Mouse (Mus musculus) left cerebral cortex, adult 18-20 months (tissue): ENCODE measurements around the gene Nxn. TPM values are rescaled to one million over a fixed set of nuclear protein-coding genes. Genes with fewer than 3 reads are reported as not detected.
A peak's percentile ranks its signal among the peaks of the same experiment; 100 is the strongest.

ENCODE experiments used
- DNase-seq, 2 experiments: peaks; one replicate each; pipeline ENCODE4 v3.0.0; 2021 to 2022; ENCODE audit warnings: low spot score in 2 of 2, mixed read lengths in 1 of 2
- total RNA-seq, 2 experiments: library from RNA; stranded (reverse); gene quantifications; 2 replicates each; pipeline ENCODE4 v1.2.3; 2021

Nxn gene
- total RNA-seq, 2 experiments from 2014 or later: 8.7 to 11.9 TPM

DNA sequence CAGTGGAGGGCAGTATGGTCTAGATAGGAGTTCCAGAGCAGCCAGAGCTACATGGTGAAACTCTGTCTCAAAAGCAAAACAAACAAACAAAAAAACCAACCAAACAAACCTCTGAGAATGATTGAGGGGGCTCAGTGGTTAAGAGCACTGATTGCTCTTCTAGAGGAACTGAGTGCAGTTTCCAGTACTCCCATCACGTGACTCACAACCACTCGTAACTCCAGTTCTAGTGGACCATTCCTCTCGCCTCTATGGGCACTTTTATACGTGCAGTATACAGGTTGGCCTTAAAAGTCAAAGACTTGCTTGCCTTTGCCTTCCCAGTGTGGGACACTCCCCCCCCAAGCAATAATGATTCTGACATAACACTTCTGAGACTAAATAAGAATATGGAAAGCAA lies 6.2 kb upstream of the Nxn start:
- no peak for DNase-seq

DNA sequence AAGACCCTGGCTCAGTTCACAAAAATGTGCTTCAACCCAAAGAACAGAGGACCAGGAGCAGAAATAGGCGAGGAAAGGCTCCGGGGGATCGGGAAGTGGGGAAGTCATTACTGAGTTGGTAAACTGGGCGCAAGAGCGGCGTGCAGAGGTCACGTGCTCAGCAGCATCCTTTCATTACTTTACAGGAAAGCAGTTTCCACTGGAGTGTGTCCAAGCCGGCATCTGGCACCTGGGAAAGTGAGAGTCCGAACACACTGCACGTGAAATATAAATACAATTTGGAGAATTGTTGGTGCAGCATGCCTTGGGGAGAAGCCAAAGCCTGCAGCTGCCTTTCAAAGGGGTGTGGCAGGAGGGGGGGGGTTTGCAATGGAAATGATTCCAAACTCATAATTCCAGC lies 2.5 kb upstream of the Nxn start:
- DNase-seq: no peak

DNA sequence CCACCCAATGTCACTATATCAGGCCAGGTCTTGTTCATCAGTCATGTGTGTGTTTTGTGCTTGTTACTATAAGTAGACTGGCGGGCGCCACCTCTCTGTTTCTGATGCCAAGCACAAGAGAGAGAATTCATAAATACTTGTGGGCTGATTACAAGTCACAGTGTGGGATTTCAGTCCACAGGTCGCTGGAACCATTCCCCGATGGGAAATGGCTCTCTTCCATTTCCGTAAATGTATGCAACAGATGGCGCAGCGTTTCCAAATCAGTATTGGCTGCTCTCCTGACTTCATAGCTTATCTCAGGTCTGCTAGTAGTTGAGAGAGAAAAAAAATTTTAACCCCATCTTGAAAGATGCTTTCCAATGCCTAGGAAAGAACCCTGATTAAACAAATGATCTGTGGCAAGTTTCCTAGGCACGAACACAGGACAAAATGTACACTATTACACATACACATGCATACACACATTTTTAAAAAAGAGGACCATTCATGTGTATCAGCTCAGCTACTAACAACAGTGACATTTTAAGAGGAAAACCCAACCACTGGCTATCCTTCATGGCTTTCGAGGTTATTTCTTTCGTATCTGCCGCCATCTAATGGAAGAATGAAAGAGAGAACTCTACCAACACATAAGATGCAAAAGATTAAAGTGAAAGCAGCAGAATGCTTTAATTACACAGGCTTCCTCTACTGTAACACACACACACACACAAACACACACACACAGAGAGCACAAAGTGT lies 819 bp upstream of the Nxn start:
- no peak for DNase-seq

DNA sequence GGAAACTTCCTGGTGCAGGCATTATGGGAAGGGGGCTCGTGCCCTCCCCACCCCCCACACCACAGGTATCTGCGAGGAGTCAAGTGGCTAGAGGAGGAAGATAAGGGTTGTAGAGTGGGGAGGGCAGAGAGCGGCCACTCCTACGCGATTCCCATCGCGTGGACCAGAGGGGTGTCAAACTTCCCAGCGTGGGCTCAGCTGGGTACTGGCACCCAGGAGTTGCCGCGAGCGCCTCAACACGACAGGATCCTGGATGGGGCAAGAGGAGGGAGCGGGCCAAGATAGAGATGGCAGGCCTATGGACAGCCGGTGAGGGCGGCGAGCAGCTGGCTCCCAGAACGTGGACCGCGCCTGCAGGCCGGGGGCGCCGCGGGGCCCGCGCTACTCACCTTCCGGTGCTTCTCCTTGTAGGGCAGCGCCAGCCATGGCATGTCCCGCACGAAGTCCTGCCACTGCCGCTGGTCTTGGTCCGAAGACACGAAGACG lies 585 bp downstream of the Nxn start:
- no peak for DNase-seq

DNA sequence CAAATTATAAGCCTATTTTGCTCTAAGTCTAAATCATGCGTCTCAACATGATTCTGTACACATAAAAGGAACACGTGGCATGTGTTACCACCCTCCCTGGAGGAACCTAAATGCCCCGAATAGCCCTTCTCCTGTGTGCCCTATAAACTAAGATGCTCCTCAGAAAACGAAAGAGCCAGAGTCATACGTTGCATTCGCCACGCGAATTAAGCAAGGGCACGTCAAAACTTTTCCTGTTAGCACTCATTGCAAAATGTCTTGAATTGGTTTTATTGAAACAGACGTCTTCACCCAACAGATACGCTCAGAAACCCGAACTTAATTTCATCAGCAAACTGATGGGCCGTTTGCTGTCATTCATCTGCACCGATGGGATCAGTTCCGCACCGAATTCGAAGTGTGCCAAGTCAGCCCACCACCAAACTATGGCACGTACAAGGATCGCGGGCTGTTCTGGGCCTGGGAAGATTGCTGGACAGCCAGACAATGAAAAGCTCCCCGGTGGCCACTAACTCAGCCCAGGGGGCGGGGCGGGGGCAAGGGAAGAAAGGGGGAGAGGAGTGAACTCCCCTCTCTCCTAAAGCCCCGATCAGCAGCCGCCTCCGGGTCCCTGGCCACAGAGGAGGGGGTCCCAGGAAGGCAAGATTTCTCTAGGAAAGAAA lies 1.2 kb downstream of the Nxn start:
- DNase-seq: no peak

DNA sequence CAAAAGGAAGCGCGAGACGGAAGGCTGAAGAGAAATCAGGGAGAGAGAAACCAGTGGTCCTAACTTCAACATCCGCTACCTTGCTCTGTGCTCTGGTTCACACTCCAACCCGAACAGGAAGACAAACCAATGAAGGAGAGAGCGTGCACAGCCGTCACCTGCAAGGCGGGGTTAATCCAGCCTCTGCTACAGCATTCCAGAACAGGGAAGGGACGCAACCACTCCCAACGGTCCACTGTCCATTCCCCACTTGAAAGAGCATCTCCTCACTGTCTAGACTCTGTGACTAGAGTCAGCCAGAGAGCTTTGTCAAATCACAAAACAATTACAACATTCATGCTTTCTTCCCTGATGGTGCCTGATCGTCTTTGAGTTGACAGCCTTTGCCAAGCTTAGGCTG lies 5.9 kb downstream of the Nxn start:
- DNase-seq: no peak

DNA sequence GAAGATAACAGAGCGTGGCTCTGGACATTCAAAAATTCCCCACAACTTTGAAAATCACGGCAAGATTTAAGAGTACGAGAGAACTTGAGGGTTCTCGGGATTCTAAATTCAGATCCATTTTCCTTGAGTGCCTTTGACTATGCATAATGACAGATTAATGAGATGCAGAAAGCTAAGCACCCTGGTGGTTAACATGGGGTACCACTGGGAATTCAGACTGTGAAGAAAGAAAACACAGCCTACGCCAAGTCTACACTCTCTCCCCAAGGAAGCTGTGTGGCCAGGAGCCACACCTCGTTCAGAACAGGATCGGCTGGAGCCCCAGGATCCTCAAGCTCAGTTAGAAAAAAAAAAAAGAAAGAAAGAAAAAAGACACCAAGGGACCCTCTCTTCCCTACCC lies 6.4 kb downstream of the Nxn start:
- no peak for DNase-seq

DNA sequence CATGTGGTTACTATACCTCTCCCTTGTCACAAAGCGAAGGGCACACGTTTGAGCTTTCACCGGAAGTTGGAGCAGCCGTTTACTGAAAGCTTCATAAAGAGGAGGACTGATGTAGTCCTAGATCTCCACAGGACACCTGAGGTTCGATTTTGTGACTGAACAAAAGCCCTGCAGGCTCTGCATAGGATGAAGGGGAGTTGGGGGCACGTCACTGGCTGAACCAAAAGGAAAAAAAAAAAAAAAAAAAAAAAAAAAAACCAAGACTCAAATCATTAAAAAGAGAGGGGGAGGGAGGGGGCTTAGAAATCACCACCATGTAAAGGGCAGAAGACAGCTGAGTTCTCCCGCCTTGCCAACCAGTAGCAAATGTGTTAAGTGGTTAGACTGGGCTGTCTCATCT lies 10.2 kb downstream of the Nxn start:
- DNase-seq: no peak

DNA sequence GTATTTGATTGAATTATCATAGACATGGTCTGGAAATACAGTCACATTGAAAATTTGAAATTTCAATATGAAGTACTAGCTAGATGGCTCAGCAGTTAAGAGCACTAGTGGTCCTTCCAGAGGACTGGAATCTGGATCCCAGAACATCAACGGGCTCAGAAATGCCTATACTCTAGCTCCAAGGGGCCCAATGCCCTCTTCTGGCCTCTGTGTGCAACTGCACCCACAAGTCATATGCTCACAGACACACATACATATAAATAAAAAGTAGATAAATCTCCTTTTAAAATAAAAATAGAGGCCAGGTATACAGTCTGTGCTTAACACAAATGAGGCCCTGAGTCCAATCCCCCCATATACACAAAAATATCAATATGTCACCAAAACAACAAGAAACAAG lies 11.8 kb downstream of the Nxn start:
- no peak for DNase-seq

DNA sequence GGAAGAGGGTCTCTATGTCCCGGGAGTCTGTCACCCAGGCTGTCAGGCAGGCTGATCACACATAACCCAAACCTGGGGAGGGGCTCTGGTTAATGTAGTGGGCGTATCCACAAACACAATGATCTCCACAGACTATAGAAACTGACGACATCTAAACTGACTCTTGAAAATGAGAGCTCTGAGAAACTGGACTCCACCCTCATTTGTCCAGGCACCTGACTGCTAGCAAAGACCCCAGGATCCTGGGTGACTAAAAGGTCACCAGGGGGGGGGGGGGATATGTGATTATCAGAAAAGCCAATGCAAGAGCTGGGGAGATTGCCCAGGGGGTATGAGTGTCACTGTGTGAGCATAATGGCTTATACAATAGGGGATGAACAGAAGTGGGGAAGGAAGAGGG lies 13.2 kb downstream of the Nxn start:
- no peak for DNase-seq

DNA sequence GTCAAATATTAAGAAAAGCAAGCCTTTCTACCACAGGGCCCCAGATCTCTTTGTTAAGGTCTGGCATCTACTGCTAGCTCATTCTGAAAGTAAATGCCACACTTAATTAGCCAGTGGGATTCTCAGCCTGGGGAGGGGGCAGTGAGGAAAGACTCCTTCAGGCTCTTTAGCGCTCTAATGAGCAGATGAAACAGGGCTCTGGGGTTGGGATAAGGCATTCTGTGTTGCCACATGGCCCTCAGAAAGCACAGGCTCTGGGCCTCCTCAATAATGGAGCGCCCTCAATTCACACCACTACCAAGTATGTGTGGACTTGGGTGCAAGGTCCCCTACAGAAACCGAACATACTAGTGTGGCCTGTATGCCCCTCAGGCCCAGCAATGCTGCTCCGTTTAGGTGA lies 13.9 kb downstream of the Nxn start:
- no peak for DNase-seq

DNA sequence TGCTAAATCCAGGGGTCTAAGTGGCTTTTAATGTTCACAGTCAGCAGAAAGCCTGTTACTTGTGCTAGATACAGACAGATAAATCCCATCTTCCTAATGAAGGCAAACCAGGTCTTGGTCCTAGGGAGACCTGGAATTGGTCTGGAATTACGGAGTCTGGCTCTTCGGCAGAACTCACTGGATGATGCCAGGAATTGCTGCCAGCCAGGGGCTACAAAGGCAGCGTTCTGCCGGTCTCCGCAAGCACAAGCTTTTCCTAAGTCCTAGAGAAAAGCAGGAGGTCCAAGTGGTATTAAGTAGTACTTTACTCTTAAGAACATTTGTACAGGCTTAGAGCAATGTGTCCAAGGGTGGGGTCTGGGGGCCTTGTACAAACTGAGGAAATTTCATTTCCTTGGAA lies 14.6 kb downstream of the Nxn start:
- no peak for DNase-seq

DNA sequence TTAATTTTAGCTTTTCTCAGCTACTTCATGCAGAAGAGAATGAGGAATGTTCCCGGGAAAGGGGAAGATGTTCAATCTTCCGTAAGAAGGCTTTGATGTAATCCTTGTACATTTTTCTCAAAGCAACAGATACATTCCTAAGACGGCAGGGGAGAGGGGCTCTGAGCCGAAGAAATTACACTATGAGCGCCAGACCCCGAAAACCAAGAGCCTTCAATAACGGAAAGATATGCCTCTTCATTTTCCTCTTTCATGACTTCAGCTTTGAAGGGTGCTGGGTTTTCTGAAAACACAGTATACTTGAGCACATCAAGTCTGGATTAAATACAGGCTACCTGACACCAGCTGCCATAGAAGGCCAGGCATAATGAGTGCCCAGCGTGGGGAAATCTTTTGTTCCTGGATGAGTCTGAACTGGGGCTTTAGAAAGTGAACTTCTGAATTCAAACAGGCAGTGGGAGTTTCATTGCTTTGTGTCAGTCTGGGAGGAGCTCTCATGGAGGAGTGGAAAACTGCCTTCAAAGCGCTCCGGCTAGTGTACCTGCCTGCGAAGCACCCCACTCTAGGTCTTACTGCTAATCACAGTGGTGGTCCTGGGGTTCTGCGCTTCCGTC lies 16.1 kb downstream of the Nxn start:
- DNase-seq: no peak

DNA sequence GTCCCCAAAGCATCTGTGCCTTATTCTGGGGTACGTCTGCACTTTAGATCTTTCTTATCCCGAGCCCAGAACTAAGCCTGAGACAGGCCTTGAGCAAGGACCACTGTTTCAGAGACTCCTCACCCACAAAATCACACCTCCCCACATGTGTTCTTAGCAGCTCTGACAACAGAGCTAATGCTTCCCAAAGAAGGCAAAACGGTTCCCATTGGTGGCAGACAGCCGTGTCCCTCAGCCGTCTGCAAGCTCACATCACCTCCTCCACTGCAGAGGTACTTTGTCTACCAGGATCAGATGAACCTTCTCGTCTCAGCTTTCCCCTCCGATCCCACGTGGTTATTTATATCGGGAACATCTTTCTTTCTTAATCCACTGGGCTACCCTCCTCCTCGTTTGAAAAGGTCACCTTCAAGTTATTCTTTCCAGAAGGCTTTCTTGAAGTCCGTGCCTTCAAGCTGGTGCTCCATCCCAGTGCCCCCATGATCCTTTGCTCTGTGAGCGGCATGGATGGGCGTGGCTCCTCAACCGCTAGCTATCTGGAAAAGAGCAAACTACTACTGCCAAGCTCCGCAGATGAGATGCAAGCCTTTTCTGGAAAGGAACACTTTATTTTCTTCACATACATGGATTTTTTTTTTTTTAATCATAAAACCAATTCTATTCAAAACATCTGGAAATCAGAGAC lies 17.6 kb downstream of the Nxn start:
- DNase-seq: no peak

DNA sequence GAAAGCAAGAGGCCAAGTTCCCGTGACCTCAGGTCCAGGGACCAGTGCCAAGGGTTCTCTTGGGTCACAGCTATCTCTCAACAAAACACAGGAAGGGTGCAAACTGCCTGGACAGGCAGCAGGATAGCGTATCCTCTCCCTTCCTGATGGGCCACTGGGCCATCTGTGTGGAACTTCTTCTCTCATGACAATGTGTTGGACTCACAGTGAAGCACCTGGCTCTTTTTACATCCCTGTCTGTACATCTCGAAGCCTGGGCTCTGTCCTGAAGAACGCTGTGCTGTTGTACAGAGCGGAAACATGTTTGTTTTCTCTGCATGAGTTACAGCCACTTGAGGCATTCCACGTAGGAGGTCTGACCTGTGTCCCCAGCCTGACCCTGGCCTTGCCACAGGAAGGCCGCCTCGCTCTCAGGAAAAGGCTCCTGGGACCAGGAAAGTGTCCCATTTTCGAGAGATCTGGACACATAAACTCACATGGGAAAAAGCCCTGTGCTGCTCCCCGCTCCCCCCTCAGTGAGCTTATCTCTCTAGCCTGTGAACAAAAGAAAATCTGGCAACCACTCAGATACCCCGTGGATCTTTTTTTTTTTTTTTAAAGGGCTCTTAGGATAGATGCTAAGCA lies 18.9 kb downstream of the Nxn start:
- DNase-seq: no peak

DNA sequence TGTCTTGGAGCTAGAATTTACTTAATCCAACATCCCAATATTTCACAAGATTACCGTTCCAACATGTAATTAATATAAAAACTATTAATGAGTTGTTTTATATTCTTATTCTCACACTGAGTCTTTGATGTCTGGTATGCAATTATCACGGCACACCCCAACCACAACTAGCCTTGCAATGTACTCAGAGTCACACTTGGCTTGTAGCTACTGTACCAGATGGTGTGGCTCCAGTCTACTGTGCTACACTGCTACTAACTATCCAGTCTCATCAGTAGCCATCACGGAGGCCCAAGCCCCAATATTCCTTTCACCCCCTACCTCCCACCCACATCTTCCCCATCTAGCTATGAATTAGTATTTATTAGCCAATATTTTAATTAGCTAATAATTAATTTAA lies 22.5 kb downstream of the Nxn start:
- DNase-seq: no peak

DNA sequence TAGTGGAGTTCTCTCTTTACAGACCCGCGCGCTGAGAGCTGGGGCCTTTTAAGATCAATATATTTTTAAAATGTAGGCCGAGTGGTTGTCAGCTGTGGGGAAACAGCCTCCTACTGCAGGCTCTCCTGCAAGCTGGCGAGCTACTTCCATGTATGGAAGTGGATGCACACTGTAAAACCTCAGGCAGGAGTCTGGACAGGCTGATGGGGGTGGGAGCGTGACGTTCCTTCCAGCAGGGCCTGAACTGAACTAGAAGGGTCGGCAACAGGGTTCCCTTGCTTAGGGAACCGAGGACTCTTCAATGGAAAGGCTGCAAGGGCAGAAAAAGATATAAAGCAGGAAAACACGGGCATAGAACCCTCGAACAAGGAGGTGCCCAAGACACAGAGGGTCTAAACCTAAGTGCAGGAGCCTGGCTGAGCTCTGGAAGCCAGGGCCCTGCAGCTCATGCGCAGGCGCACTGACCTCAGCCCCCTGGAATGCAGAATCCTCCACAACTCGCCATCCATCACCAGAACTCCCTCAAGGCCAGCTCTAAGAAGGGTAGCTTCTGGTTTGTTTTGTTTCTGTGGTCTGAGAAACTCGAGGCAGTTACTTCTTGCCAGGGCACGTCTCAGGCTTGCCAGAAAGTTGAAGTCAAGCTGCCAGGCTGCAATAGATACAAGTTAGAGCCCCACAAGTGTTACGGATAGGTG lies 24.3 kb downstream of the Nxn start:
- DNase-seq: peak in 1 of 2 experiments; percentile 26

DNA sequence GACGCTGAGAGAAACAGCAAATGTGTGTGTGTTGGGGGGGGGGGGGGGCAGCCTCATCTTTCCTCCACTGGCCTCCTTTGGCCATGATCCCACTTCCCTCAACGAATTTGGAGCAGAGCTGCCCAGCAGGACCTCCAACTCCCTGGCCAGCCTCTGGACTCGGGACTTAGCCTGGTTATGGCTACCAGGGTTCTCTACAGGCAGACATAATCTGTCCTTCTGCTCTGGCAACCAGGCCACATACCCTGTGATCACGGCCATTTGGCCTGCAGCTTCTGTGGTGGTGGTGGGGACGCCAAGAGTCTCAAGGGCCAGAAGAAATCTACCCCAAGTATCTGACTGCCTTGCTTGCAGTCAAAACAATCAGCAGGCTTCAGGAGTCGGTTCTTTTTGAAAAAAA lies 26.4 kb downstream of the Nxn start:
- no peak for DNase-seq

DNA sequence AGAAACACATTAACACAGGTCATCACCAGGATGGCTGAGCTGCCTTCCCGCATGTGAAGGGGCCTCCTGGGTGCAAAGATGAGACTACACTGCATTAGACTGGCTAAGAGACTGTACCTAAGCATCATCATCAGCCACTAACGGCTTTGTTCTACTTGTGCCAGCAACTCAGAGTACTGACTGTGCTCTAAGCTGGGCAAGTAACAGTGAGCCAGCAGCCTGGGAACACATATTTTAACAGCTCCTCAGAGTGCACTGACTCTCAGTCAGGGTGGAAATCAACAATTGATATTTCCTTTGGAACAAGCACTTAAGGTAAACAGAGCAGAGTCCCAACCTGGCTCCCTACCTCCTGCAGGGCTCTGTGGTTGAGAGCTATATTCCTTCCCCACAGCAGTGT lies 26.8 kb downstream of the Nxn start:
- DNase-seq: no peak

DNA sequence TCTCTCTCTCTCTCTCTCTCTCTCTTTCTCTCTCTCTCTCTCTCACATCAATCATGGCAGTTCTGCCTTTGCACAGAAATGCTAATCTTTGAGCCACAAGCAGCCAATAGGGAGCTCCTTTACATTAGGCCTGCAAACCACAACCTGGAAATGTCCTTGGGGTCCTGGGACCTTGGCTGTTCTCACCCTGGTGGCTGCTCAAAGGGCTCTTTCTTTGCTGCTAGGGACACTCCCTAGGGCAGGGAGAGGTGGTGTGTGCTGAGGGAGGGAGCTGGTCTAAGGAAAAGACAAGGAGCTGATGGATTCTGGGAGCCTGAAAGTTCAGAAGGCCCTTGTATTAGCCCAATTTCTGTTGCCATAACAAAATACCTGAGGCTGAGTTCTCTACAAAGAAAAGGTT lies 28.4 kb downstream of the Nxn start:
- no peak for DNase-seq

DNA sequence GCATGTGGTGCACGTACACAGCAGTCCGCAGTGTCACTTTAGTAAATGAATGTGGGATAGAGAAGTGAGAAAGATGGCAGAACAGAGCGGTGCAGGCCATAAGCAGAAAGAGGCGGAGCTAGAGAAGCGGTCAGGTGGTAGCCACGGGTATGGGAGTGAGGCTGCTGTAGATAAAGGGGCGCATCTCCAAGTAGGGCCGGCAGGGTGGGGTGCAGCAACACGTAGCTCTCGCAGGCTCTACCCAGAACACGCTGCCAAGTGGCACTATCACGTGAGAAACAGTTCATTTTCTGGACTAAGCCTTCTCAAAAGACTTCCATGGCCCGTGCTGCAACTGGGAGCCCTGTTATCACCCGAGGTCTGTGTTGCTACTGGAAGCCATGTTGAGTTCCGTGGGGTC lies 32.2 kb downstream of the Nxn start:
- DNase-seq: no peak
